Mouse (Mus musculus) urinary bladder, adult 2 months (tissue): ENCODE measurements around the gene Abcb10. TPM values are rescaled to one million over a fixed set of nuclear protein-coding genes. Genes with fewer than 3 reads are reported as not detected.
"Not testable (repeated sequence)": the region's sequence is repeated elsewhere in the genome, so short reads cannot be mapped to it uniquely, and the experiment has no call there.

Experiments used
- DNase-seq: peaks from one replicate; pipeline ENCODE4 v3.0.0; 2022; ENCODE audit warnings: low spot score
- polyA plus RNA-seq: library from polyadenylated mRNA; depleted of rRNA; stranded (reverse); fragments of >200 nt; gene quantifications from 2 replicates; pipeline ENCODE4 v1.2.3, GENCODE M21; 2012

Gene Abcb10
- polyA plus RNA-seq, 1 experiment = 13.9 TPM

GRCm38 (mm10) chr8:123981674-123982073, 1.2 kb downstream of the Abcb10 start:
- DNase-seq = no peak

GRCm38 (mm10) chr8:123980239-123980638, 2.7 kb downstream of the Abcb10 start:
- DNase-seq = no peak

GRCm38 (mm10) chr8:123978926-123979325, 4.0 kb downstream of the Abcb10 start:
- no peak for DNase-seq

- DNase-seq = no peak
Observed at GRCm38 (mm10) chr8:123978166-123978838, 4.6 kb downstream of the Abcb10 start.

- DNase-seq = no peak
Observed at GRCm38 (mm10) chr8:123977499-123977898, 5.4 kb downstream of the Abcb10 start.

- DNase-seq = no peak
Observed at GRCm38 (mm10) chr8:123973495-123973894, 9.4 kb downstream of the Abcb10 start.

- no peak for DNase-seq
Observed at GRCm38 (mm10) chr8:123966896-123967295, 16.0 kb downstream of the Abcb10 start.

- no peak for DNase-seq
Observed at GRCm38 (mm10) chr8:123961371-123961770, 21.6 kb downstream of the Abcb10 start.

- not testable (repeated sequence) for DNase-seq
Observed at GRCm38 (mm10) chr8:123960556-123960955, 22.4 kb downstream of the Abcb10 start.

GRCm38 (mm10) chr8:123960056-123960455, 22.9 kb downstream of the Abcb10 start:
- no peak for DNase-seq

GRCm38 (mm10) chr8:123959473-123959872, 23.4 kb downstream of the Abcb10 start:
- no peak for DNase-seq

GRCm38 (mm10) chr8:123958130-123958529, 24.8 kb downstream of the Abcb10 start:
- DNase-seq = no peak

GRCm38 (mm10) chr8:123954246-123954645, 28.7 kb downstream of the Abcb10 start:
- no peak for DNase-seq

- no peak for DNase-seq
Observed at GRCm38 (mm10) chr8:123953686-123954085, 29.2 kb downstream of the Abcb10 start.

- no peak for DNase-seq
Observed at GRCm38 (mm10) chr8:123950077-123950802, 32.7 kb downstream of the Abcb10 start.

GRCm38 (mm10) chr8:123949686-123949986, 33.3 kb downstream of the Abcb10 start:
- no peak for DNase-seq

GRCm38 (mm10) chr8:123948942-123949685, 33.8 kb downstream of the Abcb10 start, which contains the start of gene Nup133:
TSS of gene Nup133 (minus strand) at chr8:123949265.
- peak; percentile 99 for DNase-seq

GRCm38 (mm10) chr8:123929026-123929425, 53.9 kb downstream of the Abcb10 start:
- no peak for DNase-seq

- no peak for DNase-seq
Observed at GRCm38 (mm10) chr8:123925671-123926070, 57.3 kb downstream of the Abcb10 start.

- peak; percentile 32 for DNase-seq
Observed at GRCm38 (mm10) chr8:123924719-123925118, 58.2 kb downstream of the Abcb10 start.

- no peak for DNase-seq
Observed at GRCm38 (mm10) chr8:123914635-123915034, 68.3 kb downstream of the Abcb10 start.

GRCm38 (mm10) chr8:123912265-123912664, 70.7 kb downstream of the Abcb10 start:
- DNase-seq = no peak

GRCm38 (mm10) chr8:123907604-123908003, 75.3 kb downstream of the Abcb10 start:
- no peak for DNase-seq
